Mouse (Mus musculus) layer of hippocampus, adult 9-11 months (tissue): Measurements from ENCODE around the gene Pappa.

ENCODE experiments used
- DNase-seq: peaks from one replicate; pipeline ENCODE4 v3.0.0; 2022

Gene Pappa

DNA sequence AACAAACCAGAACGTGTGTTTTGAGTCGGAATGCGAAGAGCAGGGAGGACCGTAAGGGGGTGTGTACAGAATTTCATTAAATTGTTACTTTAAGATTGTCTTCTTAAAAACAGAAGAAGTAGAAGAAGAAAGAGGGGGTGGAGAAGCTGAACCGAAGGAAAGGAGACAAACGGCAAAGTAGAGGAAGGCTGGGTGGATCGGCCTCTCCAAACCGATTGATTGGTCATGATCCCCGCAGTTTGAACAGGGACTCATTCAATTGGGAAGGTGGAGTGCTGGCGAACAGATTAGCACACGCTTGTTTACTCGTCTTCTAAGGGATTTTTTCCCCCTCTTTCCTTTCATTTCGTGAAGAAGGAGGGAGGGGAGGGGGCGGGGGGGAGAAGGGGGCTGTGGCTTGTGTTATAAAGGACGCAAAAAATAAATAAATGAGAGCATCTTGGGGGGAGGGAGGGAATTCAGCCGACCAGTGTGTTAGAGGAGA is at the start of gene Pappa:
TSS of gene Pappa (plus strand) at position 434 of the 484 bp plus-strand sequence.
- no peak for DNase-seq

DNA sequence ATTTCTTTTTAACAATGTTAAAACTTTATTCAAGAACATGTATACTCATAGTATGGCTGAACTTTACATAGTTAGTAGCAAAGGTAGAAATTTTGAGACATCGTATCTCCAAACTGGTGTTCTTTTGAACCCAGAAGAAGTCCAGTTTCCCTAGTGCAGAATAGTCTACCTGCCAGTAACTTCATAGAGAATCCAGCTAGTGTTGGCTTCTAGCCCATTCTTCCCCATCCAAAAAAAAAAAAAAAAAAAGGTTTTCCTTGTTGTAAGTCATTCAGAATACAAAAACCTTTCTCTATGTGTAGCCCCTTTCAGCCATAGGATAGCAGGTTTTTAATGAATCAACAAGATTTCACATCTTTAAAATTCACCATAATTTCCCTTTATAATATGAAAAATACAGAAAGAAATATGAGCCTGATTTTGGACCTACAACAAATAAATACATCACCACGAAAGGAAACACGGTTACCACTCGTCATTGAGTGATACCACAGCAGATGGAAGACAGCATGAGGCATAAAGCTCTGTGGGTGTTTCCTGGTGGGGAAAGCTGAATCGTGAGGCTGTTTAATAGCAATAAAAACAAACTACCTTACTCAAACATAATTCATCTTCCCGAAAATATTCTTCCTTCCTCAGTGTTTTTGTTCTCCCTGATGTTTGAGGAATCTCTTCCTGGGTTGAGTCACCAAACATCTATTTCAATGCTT is 45.9 kb upstream of the Pappa start:
- DNase-seq = peak; percentile 4

DNA sequence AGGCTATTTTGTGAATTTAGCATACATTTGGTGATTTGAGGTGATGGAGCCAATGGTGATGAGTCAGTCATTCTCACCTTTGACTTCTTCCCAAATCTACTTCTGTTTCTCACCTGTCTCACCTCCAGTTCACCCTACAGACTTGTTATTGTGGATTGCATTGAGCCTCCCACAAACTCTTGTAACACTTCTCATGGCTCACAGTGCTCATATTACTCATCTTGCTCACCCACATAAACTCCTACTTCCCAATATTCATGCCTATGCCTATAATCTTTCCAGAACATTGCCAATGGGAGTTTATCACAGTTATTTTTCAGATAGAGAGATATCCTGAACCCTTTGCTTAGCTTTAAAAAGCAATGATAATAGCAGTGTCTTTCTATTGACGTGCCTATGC is 37.1 kb upstream of the Pappa start:
- no peak for DNase-seq

DNA sequence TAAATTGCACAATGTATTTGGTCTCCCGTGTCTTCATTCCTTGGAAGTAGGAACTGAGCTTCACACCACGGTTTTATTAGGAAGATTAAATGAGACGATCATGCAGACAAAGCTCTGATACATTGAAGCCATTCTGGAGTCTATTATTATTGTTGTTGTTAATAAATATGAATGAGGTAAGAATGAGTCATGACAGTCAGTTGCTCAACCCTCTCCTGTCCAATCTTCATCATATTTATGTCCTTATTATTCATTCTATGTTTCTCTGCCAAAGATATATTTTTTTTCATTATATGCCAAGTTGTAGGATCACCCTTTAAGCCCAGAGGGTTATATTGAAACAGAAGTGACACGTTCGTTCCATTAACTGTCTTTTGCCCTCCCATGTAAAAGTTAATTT is 36.4 kb upstream of the Pappa start:
- DNase-seq = no peak

DNA sequence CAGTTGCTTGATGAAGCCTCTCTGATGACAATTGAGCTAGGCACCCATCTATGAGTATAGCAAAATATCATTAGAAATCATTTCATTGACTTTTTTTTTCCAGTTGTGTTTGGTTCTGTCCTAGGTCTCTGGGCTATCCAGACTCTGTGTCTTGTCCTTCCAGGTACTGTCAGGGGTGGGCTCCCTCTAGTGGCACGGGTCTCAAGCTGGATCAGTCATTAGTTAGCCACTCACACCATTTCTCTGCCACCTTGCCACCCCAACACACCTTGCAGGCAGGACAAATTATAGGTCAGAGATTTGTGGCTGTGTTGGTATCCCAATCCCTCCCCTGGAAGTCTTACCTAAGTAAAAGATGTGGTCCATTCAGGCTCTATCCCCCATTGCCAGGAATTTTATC is 31.8 kb upstream of the Pappa start:
- no peak for DNase-seq

DNA sequence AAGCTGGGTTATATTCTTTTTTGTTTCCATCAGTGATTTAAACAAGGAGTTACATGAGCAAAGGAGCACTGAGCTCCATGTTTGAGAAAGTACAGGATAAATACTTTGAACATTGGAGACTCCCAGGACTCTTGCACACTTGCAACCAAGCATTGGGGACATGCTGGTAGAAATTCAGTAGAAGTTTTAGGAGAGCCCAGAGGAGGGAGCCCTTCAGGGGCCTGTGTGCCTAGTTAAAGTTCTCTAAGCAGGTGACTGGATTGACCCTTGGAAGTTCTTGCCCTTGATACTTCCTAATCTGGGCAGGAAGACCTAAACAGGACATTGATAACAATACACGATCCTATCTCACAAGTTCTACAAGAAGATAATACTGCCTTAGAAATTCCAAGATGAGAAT is 3.6 kb upstream of the Pappa start:
- no peak for DNase-seq

DNA sequence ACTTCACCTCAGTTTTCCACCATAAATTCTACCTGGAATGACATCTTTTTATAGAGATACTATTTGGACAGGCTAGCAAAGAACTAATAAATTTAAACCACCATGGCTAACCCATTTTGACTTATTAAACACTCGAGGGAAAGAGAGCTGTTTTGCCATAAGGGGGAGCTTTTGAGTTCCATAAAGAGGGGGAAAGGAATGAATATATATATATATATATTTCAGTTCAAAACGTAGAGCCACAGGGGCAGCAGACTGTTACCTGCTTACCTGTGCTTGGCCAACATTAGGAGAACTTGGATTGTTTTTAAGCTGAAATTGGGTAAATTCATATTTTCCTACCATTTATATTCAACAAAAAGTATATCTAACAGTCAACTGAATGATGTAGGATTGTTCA is 1.1 kb upstream of the Pappa start:
- no peak for DNase-seq

DNA sequence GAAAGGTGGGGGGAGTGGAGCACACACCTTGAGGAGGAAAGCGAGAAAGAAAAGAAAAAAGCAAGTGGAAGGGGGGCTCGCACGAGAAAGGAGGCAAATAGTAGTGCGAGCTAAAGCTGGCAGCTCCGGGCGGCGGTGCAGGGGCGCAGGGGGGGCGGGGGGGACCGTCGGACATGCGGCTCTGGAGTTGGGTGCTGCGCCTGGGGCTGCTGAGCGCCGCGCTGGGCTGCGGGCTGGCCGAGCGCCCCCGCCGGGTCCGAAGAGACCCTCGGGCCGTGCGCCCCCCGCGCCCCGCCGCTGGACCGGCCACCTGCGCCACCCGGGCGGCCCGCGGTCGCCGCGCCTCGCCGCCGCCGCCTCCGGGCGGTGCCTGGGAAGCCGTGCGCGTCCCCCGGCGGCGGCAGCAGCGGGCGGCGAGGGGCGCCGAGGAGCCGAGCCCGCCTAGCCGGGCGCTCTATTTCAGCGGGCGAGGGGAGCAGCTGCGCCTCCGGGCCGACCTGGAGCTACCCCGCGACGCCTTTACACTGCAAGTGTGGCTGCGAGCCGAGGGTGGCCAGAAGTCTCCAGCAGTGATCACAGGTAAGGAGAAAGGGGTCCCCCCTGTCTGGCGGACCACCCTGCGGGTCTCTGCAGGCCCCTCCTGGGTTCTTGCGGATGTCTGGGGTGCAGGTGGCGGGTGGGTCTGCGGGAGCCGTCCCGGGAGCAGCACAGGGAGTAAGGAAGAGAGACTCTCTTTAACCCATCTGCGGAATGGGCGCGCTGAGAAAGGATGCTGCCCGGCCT is 586 bp downstream of the Pappa start:
- no peak for DNase-seq

DNA sequence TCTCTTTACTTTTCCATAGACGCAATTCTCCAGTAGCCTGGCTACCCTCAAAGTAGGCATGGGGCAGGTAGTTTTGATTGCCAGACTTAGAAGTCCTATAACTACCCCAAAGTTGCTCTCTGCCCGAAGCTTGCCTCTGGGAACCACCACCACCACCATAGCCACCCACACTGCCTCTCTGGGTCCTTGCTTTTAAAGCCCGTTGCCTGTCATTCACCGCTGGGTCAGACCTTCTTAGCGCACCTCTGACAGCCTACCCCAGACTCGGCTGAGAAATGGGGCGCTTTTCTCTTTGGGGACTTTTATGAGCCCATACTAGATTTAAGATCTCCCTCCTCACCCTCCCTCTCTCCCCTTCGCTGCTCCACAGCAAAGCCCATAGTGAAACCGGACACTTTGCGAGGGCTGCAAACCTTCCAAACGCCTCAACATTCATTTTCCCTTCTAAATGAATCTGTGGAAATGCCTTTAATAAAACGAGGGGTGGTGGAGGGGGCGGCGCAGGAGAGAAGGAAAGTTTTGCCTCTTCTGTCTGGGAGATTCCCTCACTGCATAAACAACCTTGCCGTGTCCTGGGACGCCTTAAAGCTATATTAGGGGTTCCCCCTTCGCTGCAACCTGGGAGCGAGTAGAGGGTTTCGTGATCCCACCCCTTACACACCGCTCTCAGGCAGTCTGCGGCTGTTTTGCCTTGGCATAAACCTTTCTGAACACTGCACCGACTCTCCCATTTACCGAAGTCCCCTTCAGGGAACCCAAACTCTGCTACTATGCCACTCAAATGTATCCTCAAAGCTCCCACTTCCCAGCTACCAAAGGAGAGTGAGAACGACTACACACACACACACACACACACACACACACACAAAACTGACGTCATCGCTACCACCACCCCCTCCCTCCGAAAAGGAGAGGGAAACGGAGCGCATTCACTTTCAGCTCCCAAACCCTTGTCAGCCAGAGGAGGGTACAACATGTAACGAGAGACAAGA is 1.7 kb downstream of the Pappa start:
- peak; percentile 9 for DNase-seq

DNA sequence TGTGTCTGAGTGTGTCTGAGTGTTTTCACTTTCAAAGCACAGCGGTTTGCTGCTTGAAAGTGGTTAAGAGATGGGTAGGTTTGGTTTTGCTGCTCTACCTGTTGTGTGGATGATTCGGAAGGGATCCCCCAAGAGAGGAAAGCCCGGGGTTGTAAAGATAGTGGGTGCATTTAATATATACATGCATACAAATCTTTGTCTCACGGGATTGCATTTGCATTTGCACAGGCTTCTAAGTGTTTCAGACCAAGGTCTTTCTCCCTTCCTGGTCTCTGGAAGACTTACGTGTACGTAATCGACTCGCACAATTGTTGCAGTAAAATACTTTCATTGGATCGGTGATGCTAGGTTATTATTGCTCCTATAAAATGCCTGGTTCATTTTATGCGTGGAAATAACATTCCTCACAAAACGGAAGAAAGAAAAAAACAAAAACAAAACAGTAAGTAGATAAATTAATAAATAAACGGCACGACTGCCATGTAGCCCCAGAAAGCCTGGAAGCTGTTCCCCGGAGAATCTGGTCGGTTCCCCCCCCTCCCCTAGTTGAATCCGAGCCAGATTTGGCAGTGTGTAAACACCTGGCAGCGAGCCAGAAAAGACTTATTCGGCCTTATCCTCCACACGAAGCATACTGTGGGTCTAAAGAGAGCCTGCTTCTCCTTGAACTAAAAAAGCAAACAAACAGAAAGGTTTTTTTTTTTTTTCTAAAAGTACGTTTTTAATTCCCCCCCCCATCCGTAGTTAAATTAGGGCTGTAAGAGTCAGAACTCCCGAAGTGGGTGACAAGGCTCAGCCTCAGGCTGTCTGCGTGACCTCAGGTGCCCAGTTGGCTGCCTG is 2.7 kb downstream of the Pappa start:
- DNase-seq = no peak

DNA sequence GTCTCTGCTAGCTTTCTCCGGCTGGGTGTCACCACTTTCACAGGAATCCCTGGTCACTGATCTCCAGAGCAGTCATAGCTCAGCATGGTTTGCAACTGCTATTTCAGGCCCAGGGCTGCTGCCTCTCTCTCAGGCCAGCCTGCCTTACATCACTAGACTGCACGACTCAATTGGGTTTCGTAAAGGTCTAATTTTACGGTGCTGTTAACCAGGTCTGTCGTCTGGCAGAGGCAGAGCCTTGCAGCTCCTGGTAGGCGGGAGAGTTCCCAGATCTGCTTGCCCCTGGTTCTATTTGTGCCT is 3.3 kb downstream of the Pappa start:
- no peak for DNase-seq

DNA sequence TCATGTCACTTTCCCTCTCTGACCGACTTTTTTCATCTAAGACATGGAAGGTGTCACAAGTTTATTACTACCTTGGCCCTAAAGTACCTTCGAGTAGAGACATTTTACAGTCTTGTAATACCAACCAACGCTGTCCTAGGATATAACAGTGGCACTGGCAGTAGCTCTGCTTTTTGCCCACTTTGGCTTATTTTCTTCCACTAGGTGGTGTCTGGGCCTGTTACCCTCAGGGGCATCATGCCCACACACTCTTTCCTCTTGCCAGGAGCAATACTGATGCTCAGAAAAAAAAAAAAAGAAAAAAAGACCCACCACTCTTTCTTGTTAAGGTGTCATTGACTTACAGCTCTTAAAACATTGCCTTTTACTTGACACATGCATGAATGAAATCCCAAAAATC is 8.7 kb downstream of the Pappa start:
- DNase-seq = no peak

DNA sequence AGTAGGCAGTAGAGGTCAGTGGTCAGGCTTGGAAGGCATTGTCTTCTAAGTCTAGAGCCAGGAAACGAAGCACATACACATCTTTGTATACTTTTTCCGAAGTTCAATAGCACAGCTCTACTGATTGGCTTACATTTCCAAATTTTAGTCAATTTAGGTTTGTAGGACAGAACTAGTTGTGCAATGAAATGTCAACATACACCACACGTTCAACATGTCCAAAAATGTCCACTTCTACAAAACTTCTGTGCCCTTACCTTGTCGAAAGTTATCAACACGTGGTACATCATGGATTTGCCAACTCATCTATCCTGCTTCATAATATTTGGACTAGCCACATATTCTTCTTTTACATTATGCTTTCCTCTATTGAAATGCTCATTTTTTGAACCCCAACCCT is 10.4 kb downstream of the Pappa start:
- no peak for DNase-seq

DNA sequence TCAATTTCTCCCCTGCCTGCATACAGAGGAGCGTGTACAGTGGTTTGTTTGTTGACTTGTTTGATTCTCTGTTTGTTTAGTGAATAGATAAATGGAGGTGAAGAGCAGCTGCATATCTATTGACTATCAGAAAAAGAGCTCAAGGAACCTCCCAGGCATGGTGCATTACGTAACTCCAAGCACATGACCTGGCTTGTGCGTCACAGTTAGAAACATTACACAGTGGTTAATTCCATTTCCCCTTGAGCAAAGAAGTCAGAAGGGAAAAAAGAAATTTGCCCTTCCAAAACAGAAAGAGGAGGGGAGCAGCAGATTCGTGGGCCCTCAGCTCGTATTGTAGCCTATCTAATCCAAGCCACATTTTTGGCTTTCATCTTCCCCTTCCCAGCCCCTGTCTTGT is 11.1 kb downstream of the Pappa start:
- DNase-seq = no peak

DNA sequence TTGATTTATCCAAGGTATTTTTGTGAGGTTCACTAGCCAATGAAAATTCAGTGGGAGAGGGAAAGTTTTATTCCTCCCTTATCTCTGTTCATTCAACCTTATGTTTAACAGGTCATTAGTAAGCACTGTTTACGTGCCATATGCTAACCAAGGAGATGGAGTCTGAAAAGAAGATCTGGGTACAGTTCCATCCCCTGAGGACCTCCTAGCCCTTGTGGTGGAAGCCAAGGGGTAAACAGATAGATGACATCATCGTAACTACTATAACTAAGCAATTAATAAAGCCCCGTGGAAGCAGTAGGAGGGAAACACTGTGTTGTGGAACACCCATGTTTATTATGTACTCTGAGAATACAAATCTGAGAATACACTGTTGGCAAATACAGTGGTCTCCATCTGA is 12.6 kb downstream of the Pappa start:
- no peak for DNase-seq

DNA sequence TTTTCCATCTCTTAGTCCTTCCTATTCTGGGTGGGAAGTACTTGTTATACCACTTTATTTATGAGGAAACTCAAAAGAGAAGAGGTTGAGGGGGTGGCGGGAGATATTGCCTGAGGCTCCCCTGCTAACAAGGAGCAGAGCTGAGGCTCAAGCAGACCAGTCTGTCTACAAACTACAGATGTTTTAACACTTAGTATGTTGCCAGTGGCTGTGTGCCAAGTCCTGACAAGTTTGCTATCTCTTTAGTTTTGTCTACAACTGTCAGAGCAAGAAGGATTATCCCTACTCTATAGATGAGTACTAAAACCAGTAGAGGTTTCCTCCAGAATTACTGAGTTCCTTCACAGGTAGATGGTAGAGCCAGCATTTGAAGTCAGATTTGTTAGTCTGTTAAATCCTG is 23.0 kb downstream of the Pappa start:
- no peak for DNase-seq

DNA sequence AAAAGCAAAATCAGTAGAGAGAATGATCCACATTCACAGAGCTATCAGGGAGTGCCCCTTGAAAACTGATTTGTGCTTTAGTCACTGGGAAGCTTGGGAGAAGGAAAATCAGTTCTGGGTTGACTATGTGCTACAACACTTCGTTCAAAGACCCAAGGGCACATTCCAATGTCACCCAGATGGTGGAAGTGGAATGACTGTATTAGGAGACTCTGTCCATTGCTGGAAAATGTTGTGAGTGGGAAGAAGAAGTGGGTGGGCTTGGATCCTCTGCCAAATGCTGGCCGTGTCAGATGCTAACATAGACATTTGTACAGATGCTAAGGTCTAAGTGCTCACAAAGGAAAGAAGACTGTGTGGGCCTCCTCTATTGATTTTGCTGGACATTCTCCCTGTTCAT is 29.6 kb downstream of the Pappa start:
- DNase-seq = no peak

DNA sequence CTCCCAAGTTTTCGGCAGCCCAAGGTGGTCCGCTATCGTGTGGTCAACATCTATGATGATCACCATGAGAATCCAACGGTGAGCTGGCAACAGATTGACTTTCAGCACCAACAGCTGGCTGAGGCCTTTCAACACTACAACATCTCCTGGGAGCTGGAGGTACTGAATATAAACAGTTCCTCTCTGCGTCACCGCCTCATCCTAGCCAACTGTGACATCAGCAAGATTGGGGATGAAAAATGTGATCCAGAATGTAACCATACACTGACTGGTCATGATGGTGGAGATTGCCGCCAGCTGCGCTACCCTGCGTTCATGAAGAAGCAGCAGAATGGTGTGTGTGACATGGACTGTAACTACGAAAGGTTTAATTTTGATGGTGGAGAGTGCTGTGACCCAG is 32.3 kb downstream of the Pappa start:
- no peak for DNase-seq

DNA sequence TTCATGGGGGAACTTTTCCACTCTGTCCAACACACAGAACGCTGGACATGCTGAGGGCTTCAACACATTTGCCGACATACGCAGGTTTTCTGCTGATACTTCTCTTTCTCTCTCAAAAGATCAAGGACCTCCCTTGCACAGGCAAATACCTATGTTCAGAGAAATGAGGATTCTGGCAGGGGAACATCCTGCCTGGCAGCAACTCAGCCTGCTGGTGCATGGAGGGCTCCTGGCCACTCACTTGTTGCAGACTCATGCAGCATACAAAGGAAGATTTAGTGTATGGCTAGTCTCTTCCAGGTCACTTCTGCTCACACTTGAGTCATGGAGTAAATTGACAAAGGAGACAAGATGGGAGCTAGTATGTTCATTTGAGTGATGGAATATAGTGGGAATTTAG is 34.7 kb downstream of the Pappa start:
- DNase-seq = no peak

DNA sequence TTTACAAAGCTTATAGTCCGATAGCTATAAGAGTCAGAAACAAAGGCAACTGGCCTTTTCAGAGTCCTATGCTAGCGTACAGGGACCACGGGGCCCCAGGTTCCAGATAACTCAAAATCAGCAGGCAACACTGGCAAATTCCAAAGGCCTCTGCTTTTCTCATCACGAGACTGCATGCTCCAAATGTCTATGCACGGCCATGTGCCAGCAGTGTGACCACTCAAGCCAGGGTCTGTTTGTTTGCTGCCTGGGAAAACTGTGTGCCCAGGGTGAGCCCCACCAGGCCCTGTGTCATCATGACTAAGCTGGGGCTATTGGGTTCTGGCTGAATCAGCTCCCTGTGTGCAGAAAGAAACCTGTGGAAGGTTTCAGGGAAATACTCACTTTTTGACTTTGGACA is 35.5 kb downstream of the Pappa start:
- no peak for DNase-seq

DNA sequence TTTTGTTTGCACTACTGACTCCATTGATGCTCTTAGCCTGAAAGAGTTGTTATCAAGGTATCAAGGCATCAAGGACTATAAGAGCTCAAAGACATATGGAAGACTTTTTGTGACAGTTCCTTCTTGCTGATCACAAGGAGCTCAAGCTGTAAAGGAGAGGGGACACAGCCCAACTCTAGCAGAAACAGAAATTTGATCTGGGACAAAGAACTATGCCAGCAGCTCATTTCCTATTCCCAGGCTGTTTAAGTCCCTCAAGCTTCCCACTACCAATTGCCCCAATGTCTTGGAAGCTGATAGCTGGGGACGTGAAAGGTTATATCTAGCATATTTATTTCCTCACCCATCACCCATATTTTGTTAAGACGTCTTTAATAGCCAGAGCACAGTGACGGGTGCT is 39.7 kb downstream of the Pappa start:
- no peak for DNase-seq

DNA sequence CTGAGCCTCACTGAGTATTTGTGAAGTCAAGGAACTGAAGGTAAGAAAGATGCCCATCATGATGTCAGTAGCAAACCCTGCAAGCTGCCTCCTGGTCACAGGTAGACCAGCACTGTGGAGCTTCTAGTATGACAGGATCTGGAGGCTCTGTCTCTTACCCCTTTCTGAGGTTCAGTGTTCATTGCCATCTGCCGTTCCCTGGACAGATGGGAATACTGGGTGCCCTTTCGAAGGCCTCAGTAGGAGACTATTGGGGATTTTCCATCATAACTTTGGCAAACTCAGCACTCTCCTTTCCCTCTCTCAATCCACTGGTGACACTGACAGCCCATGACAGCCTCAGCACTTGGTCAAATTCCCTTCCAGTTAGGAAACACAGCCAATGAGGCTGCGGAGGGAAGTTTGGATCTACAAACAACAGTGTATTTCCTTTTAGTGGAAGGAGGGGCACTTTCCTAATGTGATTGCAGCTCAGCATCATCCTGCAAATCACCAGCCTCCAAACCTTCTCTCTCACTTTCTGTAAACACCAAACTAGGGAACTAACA is 42.4 kb downstream of the Pappa start:
- DNase-seq = no peak
